Mouse (Mus musculus): ENCODE data around the gene Tomm40. TPM values are rescaled to one million over a fixed set of nuclear protein-coding genes. Genes with fewer than 3 reads are reported as not detected.

The Tomm40 gene
- polyA plus RNA-seq, 1 experiment = 112 TPM

GRCm38 (mm10) chr7:19742468-19742867, 27.2 kb upstream of the Tomm40 start:
- Histone ChIP-seq H3K27me3 (ENCODE audit: control insufficient read depth, insufficient read depth, insufficient read length) (no peaks in the 10 kb centered on the region), H3K36me3 (ENCODE audit: control insufficient read depth, insufficient read depth) (no peaks in the 10 kb centered on the region), H3K4me3 (no peak overlapping the region), H3K79me2 (ENCODE audit: control insufficient read depth, insufficient read depth) (no peaks in the 10 kb centered on the region), H3ac (ENCODE audit: control insufficient read depth, insufficient read length) (no peak overlapping the region), H3K4me2 (ENCODE audit: low read depth) (no peak overlapping the region)
- TF ChIP-seq MYOD1 (IDR thresholded peaks at IDR 0.05; ENCODE audit: control insufficient read depth in 1 of 3, insufficient read length in 2 of 3, low read depth in 2 of 3) (no peak), MAX (IDR thresholded peaks at IDR 0.05; ENCODE audit: low read depth) (no peak), REST (IDR thresholded peaks at IDR 0.05; ENCODE audit: insufficient read depth, insufficient read length) (no peak), CEBPB (IDR thresholded peaks at IDR 0.05; ENCODE audit: insufficient read depth, poor library complexity, severe bottlenecking) (no peak), USF1 (IDR thresholded peaks at IDR 0.05; ENCODE audit: low read depth) (no peak), POLR2AphosphoS2 (IDR thresholded peaks at IDR 0.05; ENCODE audit: insufficient read length, low read depth) (no peak), E2F4 (IDR thresholded peaks at IDR 0.05; ENCODE audit: insufficient read depth) (no peak), TCF12 (IDR thresholded peaks at IDR 0.05; ENCODE audit: insufficient read depth, poor library complexity, severe bottlenecking) (no peak), TCF3 (IDR thresholded peaks at IDR 0.05; ENCODE audit: insufficient read length, low read depth) (no peak), SRF (IDR thresholded peaks at IDR 0.05; ENCODE audit: control insufficient read depth, insufficient read length, low read depth) (no peak), POLR2A (IDR thresholded peaks at IDR 0.05; ENCODE audit: insufficient read length, low read depth) (no peak), MYOG (IDR thresholded peaks at IDR 0.05; ENCODE audit: control insufficient read depth in 1 of 3, insufficient read depth in 1 of 3, insufficient read length in 2 of 3, low read depth in 2 of 3) (no peak)

DNA sequence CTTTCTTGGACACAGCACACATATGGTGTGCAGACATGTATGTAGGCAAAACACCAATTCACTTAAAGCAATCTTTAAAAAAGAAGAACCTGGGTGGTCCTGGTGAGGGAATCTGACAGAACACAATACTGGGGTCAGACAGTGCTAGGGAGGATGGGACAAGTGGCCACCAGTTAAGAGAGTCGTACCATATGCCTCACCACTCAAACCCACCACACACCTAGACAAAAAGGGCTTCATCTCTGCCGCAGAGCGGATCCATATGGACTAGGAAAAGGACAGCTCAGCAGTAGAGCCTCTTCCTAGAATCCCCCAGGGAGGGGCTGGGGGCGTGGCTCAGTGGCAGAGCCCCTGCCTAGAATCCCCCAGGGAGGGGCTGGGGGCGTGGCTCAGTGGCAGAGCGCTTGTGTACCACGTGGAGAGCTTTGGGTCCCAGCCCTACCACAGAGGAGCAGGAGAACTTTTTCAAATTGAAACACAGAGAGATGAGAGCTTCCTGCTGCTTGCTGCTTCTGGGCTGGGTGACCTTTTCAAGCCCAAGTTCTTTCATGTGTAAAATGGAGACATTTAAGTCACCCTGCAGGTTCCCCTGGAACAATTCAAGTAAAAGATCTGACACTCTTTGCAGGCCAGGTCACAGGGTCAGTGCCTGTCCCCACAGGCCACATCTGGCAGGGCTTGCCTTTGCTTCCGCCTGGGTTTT, 26.2 kb upstream of the Tomm40 start:
- Histone ChIP-seq H3K36me3 (ENCODE audit: control insufficient read depth, insufficient read depth) (no peaks in the 10 kb centered on the region), H3K79me2 (ENCODE audit: control insufficient read depth, insufficient read depth) (no peaks in the 10 kb centered on the region)

GRCm38 (mm10) chr7:19740269-19740668, 25.0 kb upstream of the Tomm40 start:
- no peaks in the 10 kb centered on the region for H3K36me3 ChIP-seq (ENCODE audit: control insufficient read depth, insufficient read depth)
- TF ChIP-seq E2F4 (IDR thresholded peaks at IDR 0.05; ENCODE audit: insufficient read depth) = no peak
- TF ChIP-seq MAX (IDR thresholded peaks at IDR 0.05; ENCODE audit: low read depth) = no peak
- TF ChIP-seq MYOG (IDR thresholded peaks at IDR 0.05; ENCODE audit: control insufficient read depth in 1 of 3, insufficient read depth in 1 of 3, insufficient read length in 2 of 3, low read depth in 2 of 3) = no peak
- no peak overlapping the region for H3K4me2 ChIP-seq (ENCODE audit: low read depth)
- no peaks in the 10 kb centered on the region for H3K79me2 ChIP-seq (ENCODE audit: control insufficient read depth, insufficient read depth)
- H3K27me3 ChIP-seq (ENCODE audit: control insufficient read depth, insufficient read depth, insufficient read length) = no peaks in the 10 kb centered on the region
- no peak overlapping the region for H3ac ChIP-seq (ENCODE audit: control insufficient read depth, insufficient read length)
- H3K4me3 ChIP-seq = no peak overlapping the region

More for the DNA sequence above, 26.2 kb upstream of the Tomm40 start:
- TF ChIP-seq MYOD1 (IDR thresholded peaks at IDR 0.05; ENCODE audit: control insufficient read depth in 1 of 3, insufficient read length in 2 of 3, low read depth in 2 of 3) = no peak
- TF ChIP-seq MYOG (IDR thresholded peaks at IDR 0.05; ENCODE audit: control insufficient read depth in 1 of 3, insufficient read depth in 1 of 3, insufficient read length in 2 of 3, low read depth in 2 of 3) = no peak
- TF ChIP-seq POLR2AphosphoS2 (IDR thresholded peaks at IDR 0.05; ENCODE audit: insufficient read length, low read depth) = no peak
- no peak for TF ChIP-seq TCF12 (IDR thresholded peaks at IDR 0.05; ENCODE audit: insufficient read depth, poor library complexity, severe bottlenecking)
- no peak for TF ChIP-seq E2F4 (IDR thresholded peaks at IDR 0.05; ENCODE audit: insufficient read depth)
- no peak for TF ChIP-seq CEBPB (IDR thresholded peaks at IDR 0.05; ENCODE audit: insufficient read depth, poor library complexity, severe bottlenecking)
- TF ChIP-seq REST (IDR thresholded peaks at IDR 0.05; ENCODE audit: insufficient read depth, insufficient read length) = no peak
- TF ChIP-seq USF1 (IDR thresholded peaks at IDR 0.05; ENCODE audit: low read depth) = no peak
- no peak for TF ChIP-seq MAX (IDR thresholded peaks at IDR 0.05; ENCODE audit: low read depth)
- no peak for TF ChIP-seq POLR2A (IDR thresholded peaks at IDR 0.05; ENCODE audit: insufficient read length, low read depth)
- TF ChIP-seq SRF (IDR thresholded peaks at IDR 0.05; ENCODE audit: control insufficient read depth, insufficient read length, low read depth) = no peak
- TF ChIP-seq TCF3 (IDR thresholded peaks at IDR 0.05; ENCODE audit: insufficient read length, low read depth) = no peak
- Histone ChIP-seq H3K4me3 (no peak overlapping the region), H3ac (ENCODE audit: control insufficient read depth, insufficient read length) (no peak overlapping the region), H3K27me3 (ENCODE audit: control insufficient read depth, insufficient read depth, insufficient read length) (no peaks in the 10 kb centered on the region), H3K4me2 (ENCODE audit: low read depth) (no peak overlapping the region)

DNA sequence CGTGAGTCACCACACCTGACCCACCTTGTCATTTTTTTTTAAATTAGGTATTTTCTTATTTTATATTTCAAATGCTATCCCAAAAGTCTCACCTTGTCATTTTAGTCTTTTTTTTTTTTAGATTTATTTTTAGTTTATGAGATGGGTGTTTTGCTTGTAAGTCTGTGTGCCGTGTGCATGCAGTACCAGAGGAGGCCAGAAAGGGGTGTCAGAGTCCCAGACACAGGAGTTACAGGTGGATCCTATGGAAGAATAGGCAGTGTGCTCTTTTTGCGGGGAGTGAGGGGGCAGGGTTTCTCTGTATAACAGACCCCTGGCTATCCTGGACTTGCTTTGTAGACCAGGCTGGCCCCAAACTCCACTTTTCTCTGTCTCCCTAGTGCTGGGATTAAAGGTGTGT, 23.5 kb upstream of the Tomm40 start:
- Histone ChIP-seq H3K27me3 (ENCODE audit: control insufficient read depth, insufficient read depth, insufficient read length) (no peaks in the 10 kb centered on the region), H3K36me3 (ENCODE audit: control insufficient read depth, insufficient read depth) (no peaks in the 10 kb centered on the region)
- TF ChIP-seq MYOD1 (IDR thresholded peaks at IDR 0.05; ENCODE audit: control insufficient read depth in 1 of 3, insufficient read length in 2 of 3, low read depth in 2 of 3) (no peak), CEBPB (IDR thresholded peaks at IDR 0.05; ENCODE audit: insufficient read depth, poor library complexity, severe bottlenecking) (no peak), REST (IDR thresholded peaks at IDR 0.05; ENCODE audit: insufficient read depth, insufficient read length) (no peak), TCF3 (IDR thresholded peaks at IDR 0.05; ENCODE audit: insufficient read length, low read depth) (no peak), MAX (IDR thresholded peaks at IDR 0.05; ENCODE audit: low read depth) (no peak), USF1 (IDR thresholded peaks at IDR 0.05; ENCODE audit: low read depth) (no peak), POLR2AphosphoS2 (IDR thresholded peaks at IDR 0.05; ENCODE audit: insufficient read length, low read depth) (no peak), POLR2A (IDR thresholded peaks at IDR 0.05; ENCODE audit: insufficient read length, low read depth) (no peak), MYOG (IDR thresholded peaks at IDR 0.05; ENCODE audit: control insufficient read depth in 1 of 3, insufficient read depth in 1 of 3, insufficient read length in 2 of 3, low read depth in 2 of 3) (no peak), SRF (IDR thresholded peaks at IDR 0.05; ENCODE audit: control insufficient read depth, insufficient read length, low read depth) (no peak), TCF12 (IDR thresholded peaks at IDR 0.05; ENCODE audit: insufficient read depth, poor library complexity, severe bottlenecking) (no peak), E2F4 (IDR thresholded peaks at IDR 0.05; ENCODE audit: insufficient read depth) (no peak)

More for the DNA sequence above, 23.5 kb upstream of the Tomm40 start:
- no peaks in the 10 kb centered on the region for H3K79me2 ChIP-seq (ENCODE audit: control insufficient read depth, insufficient read depth)
- H3ac ChIP-seq (ENCODE audit: control insufficient read depth, insufficient read length) = no peak overlapping the region
- no peak overlapping the region for H3K4me2 ChIP-seq (ENCODE audit: low read depth)
- H3K4me3 ChIP-seq = no peak overlapping the region

Data from myocyte (in vitro differentiated cells).